ENCODE assay signal across 11 mouse cellular contexts in genomic region chr13:37439941-37440340, GRCm38 (mm10).
DNase-seq lines count a peak whose midpoint lies in the region; ATAC-seq and TF ChIP-seq lines count a peak whose summit lies in the region.
"Had no signal": no experiment of that assay in that cellular context is flagged by ENCODE, and none has a peak within 500 bp of the region (broad histone marks: within the 10 kb centered on the region; RNA-seq: fewer than 3 reads in every experiment).

No protein-coding gene starts in this region.

- ATAC-seq in embryonic facial prominence, embryonic 13.5 days (ENCODE audit: insufficient number of reproducible peaks, insufficient read depth, low FRiP score, low TSS enrichment, low read depth): no peak
- 0 out of 2 replicates have a peak, but pooled peaks have one; percentile 28 for ATAC-seq in lung, embryonic 14.5 days (ENCODE audit: insufficient read depth)
- peak; percentile 33; the same call in 1 of the 2 replicates for ATAC-seq in stomach, embryonic 16.5 days (ENCODE audit: insufficient read depth, low FRiP score)
- ATAC-seq in frontal cortex, adult (ENCODE audit: low TSS enrichment): no peak

- H3K4me1 ChIP-seq in embryonic facial prominence, embryonic 13.5 days: peaks cover 30% of the 10 kb centered on the region
- H3K4me1 ChIP-seq in embryonic facial prominence, embryonic 10.5 days: peaks cover 33% of the 10 kb centered on the region
- peaks cover 7% of the 10 kb centered on the region; the same call in 1 of the 2 replicates for H3K4me1 ChIP-seq in lung, embryonic 14.5 days (ENCODE audit: insufficient read depth)
- H3K4me1 ChIP-seq in ES-E14 (ENCODE audit: control insufficient read depth in 2 of 2, insufficient read depth in 2 of 2, low read length in 2 of 2, poor library complexity in 1 of 2): peaks cover 32 to 33% of the 10 kb centered on the region in 2 experiments
- H3K4me1 ChIP-seq in stomach, embryonic 16.5 days (ENCODE audit: control insufficient read depth, insufficient read depth, low read length): peaks cover 12% of the 10 kb centered on the region

- TF ChIP-seq CTCF in lung, embryonic 14.5 days (IDR thresholded peaks at IDR 0.05; ENCODE audit: low read depth): no peak

- H3K9ac ChIP-seq in embryonic facial prominence, embryonic 13.5 days: no peak overlapping the region
- H3K9ac ChIP-seq in lung, embryonic 14.5 days: no peak overlapping the region
- H3K9ac ChIP-seq in ES-E14 (ENCODE audit: insufficient read depth, low read depth, low read length, poor library complexity, severe bottlenecking): 0 out of 2 replicates have a peak overlapping the region, but pooled peaks have one; percentile 17
- H3K9ac ChIP-seq in stomach, embryonic 16.5 days (ENCODE audit: low read length): no peak overlapping the region
- H3K9ac ChIP-seq: intestine, embryonic 15.5 days; liver, embryonic 13.5 days had no signal

- H3K4me2 ChIP-seq in embryonic facial prominence, embryonic 13.5 days: no peak overlapping the region
- H3K4me2 ChIP-seq in lung, embryonic 14.5 days: no peak overlapping the region
- no peak overlapping the region for H3K4me2 ChIP-seq in stomach, embryonic 16.5 days (ENCODE audit: low read depth, low read length)
- H3K4me2 ChIP-seq: intestine, embryonic 15.5 days; liver, embryonic 13.5 days had no signal

- H3K36me3 ChIP-seq in embryonic facial prominence, embryonic 13.5 days: no peaks in the 10 kb centered on the region
- H3K36me3 ChIP-seq in embryonic facial prominence, embryonic 10.5 days (replicated peaks): no peaks in the 10 kb centered on the region
- H3K36me3 ChIP-seq in lung, embryonic 14.5 days (ENCODE audit: insufficient read depth): no peaks in the 10 kb centered on the region
- no peaks in the 10 kb centered on the region for H3K36me3 ChIP-seq in ES-E14 (ENCODE audit: control insufficient read depth, insufficient read depth, low read length, poor library complexity, severe bottlenecking)
- no peaks in the 10 kb centered on the region for H3K36me3 ChIP-seq in stomach, embryonic 16.5 days (ENCODE audit: control insufficient read depth, insufficient read depth, low read length)
- H3K36me3 ChIP-seq: intestine, embryonic 15.5 days; liver, embryonic 13.5 days had no signal

- no peak overlapping the region for H3K4me3 ChIP-seq in embryonic facial prominence, embryonic 13.5 days
- no peak overlapping the region for H3K4me3 ChIP-seq in embryonic facial prominence, embryonic 10.5 days
- H3K4me3 ChIP-seq in lung, embryonic 14.5 days (ENCODE audit: low read depth, low read length): no peak overlapping the region
- H3K4me3 ChIP-seq in ES-E14 (ENCODE audit: insufficient read depth in 1 of 2, low read depth in 1 of 2, low read length in 2 of 2, poor library complexity in 1 of 2, severe bottlenecking in 1 of 2): peak overlapping the region in 1 of 2 experiments; percentile 13; a peak in 1 of 4 replicates
- no peak overlapping the region for H3K4me3 ChIP-seq in stomach, embryonic 16.5 days (replicated peaks; ENCODE audit: low read length)
- H3K4me3 ChIP-seq: intestine, embryonic 15.5 days; liver, embryonic 13.5 days had no signal

- DNase-seq in embryonic facial prominence, embryonic 10.5 days (ENCODE audit: low spot score): no peak
- no peak for DNase-seq in lung, embryonic 14.5 days
- DNase-seq in lung, postnatal 14 days: no peak
- no peak for DNase-seq in ES-E14 (ENCODE audit: low read depth, low spot score)
- DNase-seq in cerebellum, adult 11 months: no peak
- DNase-seq: cerebellum, postnatal 36 days; liver, embryonic 13.5 days had no signal

- no peaks in the 10 kb centered on the region for H3K9me3 ChIP-seq in embryonic facial prominence, embryonic 13.5 days
- no peaks in the 10 kb centered on the region for H3K9me3 ChIP-seq in embryonic facial prominence, embryonic 10.5 days
- H3K9me3 ChIP-seq in lung, embryonic 14.5 days (ENCODE audit: low read depth, low read length): no peaks in the 10 kb centered on the region
- H3K9me3 ChIP-seq in ES-E14 (ENCODE audit: control insufficient read depth, insufficient read depth, low read depth, low read length): no peaks in the 10 kb centered on the region
- no peaks in the 10 kb centered on the region for H3K9me3 ChIP-seq in stomach, embryonic 16.5 days (replicated peaks; ENCODE audit: control insufficient read depth, low read length)
- H3K9me3 ChIP-seq: intestine, embryonic 15.5 days; liver, embryonic 13.5 days had no signal

- 78% methylated on average over 8 of the region's 8 CpGs for WGBS in embryonic facial prominence, embryonic 13.5 days
- 66% methylated on average over 8 of the region's 8 CpGs for WGBS in embryonic facial prominence, embryonic 10.5 days
- 74% methylated on average over 8 of the region's 8 CpGs for WGBS in lung, embryonic 14.5 days
- 69% methylated on average over 8 of the region's 8 CpGs for WGBS in stomach, embryonic 16.5 days

- peak overlapping the region; percentile 49 for H3K27ac ChIP-seq in embryonic facial prominence, embryonic 13.5 days
- H3K27ac ChIP-seq in embryonic facial prominence, embryonic 10.5 days (replicated peaks): no peak overlapping the region
- no peak overlapping the region for H3K27ac ChIP-seq in lung, embryonic 14.5 days (ENCODE audit: low read depth)
- peak overlapping the region; percentile 59; the same call in 1 of the 2 replicates for H3K27ac ChIP-seq in ES-E14 (ENCODE audit: insufficient read depth, low read depth, low read length, poor library complexity, severe bottlenecking)
- H3K27ac ChIP-seq in stomach, embryonic 16.5 days (ENCODE audit: low read length): no peak overlapping the region
- H3K27ac ChIP-seq: intestine, embryonic 15.5 days; liver, embryonic 13.5 days had no signal

- peaks cover 31% of the 10 kb centered on the region for H3K27me3 ChIP-seq in embryonic facial prominence, embryonic 13.5 days
- peaks cover 76% of the 10 kb centered on the region for H3K27me3 ChIP-seq in embryonic facial prominence, embryonic 10.5 days (replicated peaks; ENCODE audit: low read depth, poor library complexity, severe bottlenecking)
- H3K27me3 ChIP-seq in lung, embryonic 14.5 days (ENCODE audit: insufficient read depth, low read length): no peaks in the 10 kb centered on the region; the same call in 1 of the 2 replicates
- H3K27me3 ChIP-seq in stomach, embryonic 16.5 days (ENCODE audit: control insufficient read depth, insufficient read depth, low read length): peaks cover 11% of the 10 kb centered on the region

- in situ Hi-C loops in ES-E14 (cut with MboI; ENCODE audit: low sequenced_read_pairs in 2 of 2, unreplicated experiment in 2 of 2): no loop called here

TF ChIP-seq in ES-E14, 5 proteins besides CTCF, POLR2A, EP300 and RAD21:
- TF ChIP-seq ZC3H11A (IDR thresholded peaks at IDR 0.05; ENCODE audit: borderline replicate concordance, low read depth, low read length) (no peak), CHD2 (IDR thresholded peaks at IDR 0.05; ENCODE audit: low read depth, low read length) (no peak), HCFC1 (IDR thresholded peaks at IDR 0.05; ENCODE audit: borderline replicate concordance, insufficient read depth, low read length) (no peak), MAFK (IDR thresholded peaks at IDR 0.05; ENCODE audit: insufficient read depth, low read depth, low read length) (no peak), ZNF384 (IDR thresholded peaks at IDR 0.05; ENCODE audit: low read depth, low read length) (no peak)
TF ChIP-seq in ES-E14: peak in this region for 0.

Comparison
In these comparisons a context has a peak if more than half of its experiments do, and no peak if none do; other contexts are left out.
1. H3K27ac ChIP-seq: peak in embryonic facial prominence, embryonic 13.5 days (single experiment) and ES-E14 (single experiment); none in embryonic facial prominence, embryonic 10.5 days (single experiment), lung, embryonic 14.5 days (single experiment) and stomach, embryonic 16.5 days (single experiment).
2. ATAC-seq: peak in lung, embryonic 14.5 days (single experiment) and stomach, embryonic 16.5 days (single experiment); none in embryonic facial prominence, embryonic 13.5 days (single experiment) and frontal cortex, adult (single experiment).